Mouse (Mus musculus): ENCODE measurements at regions not wholly inside any gene's neighbourhood (a gene's known extent, or its start where the extent isn't known, plus 50 kb on each side); places are given as distances from the start of the nearest gene placed in this dataset.

DNA sequence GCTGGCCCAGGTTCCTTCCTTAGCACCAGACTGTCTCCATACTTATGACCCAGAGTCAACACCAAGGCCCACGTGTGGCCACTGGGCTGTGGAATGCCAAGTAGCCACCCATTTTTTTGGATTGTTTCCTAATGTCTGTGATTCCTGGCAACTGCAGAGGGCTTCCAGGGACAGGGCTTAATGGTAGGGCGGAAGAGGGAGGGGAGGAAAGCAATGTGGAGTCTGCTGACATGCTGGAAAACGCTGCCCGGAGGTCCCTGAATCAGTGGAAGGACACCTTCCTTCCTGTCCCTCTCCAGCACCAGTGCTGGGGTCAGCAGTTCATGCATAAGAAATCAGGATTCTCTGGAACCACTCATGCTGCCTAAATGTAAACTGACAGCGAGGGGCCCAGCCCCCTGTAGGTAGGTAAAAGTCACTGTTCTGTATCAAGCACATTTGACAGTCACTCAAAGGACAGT, 90.8 kb downstream of the Iyd start:
- H3K4me3 ChIP-seq (replicated peaks): no peak overlapping the region
- no peaks in the 10 kb centered on the region; the same call in 1 of the 2 replicates for H3K4me1 ChIP-seq (replicated peaks)
- H3K4me2 ChIP-seq (replicated peaks): no peak overlapping the region
- H3K9me3 ChIP-seq: no peaks in the 10 kb centered on the region
- H3K9ac ChIP-seq: no peak overlapping the region
- 39% methylated on average over 5 of the region's 5 CpGs for WGBS
- H3K36me3 ChIP-seq: no peaks in the 10 kb centered on the region
- H3K27me3 ChIP-seq (replicated peaks): no peaks in the 10 kb centered on the region
- 0 out of 2 replicates have a peak overlapping the region, but pooled peaks have one; percentile 37 for H3K27ac ChIP-seq
- ATAC-seq: no peak

DNA sequence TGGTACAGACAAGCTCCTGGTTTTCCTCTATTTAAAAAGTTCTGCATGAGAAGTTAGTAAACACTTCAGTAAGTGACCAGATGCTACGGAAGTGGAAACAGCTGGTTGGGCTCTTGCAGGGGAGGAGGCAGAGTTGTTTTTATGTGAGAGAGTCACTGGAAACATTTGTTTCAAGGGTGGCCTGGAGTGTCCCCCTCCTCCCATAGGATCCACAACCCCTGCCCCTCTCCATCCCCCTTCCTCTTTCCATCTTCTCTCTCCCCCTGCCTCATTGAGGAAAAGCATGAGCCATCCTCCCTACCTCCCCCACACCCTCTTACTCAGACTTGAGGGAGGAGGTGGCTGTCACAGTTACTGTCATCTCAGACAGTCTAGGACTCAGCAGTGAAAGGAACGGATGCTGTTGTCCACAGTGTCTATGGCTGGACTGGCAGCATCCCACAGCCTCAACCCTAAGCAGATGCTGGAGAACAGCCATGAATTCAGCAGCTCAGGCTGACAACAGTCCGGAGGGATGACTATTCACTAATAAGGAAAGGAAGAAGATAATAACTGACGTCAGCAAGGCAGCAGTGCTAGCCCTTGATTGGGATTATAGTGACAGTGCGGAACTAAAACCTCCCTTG, 93.9 kb downstream of the Iyd start:
- Histone ChIP-seq H3K9ac (no peak overlapping the region), H3K36me3 (no peaks in the 10 kb centered on the region), H3K27me3 (replicated peaks) (no peaks in the 10 kb centered on the region), H3K27ac (peak overlapping the region; percentile 67), H3K4me2 (replicated peaks) (no peak overlapping the region), H3K4me1 (replicated peaks) (no peaks in the 10 kb centered on the region; the same call in 1 of the 2 replicates), H3K4me3 (replicated peaks) (no peak overlapping the region), H3K9me3 (no peaks in the 10 kb centered on the region)
- WGBS: 31% methylated on average over 5 of the region's 5 CpGs
- peak; percentile 91 for ATAC-seq

DNA sequence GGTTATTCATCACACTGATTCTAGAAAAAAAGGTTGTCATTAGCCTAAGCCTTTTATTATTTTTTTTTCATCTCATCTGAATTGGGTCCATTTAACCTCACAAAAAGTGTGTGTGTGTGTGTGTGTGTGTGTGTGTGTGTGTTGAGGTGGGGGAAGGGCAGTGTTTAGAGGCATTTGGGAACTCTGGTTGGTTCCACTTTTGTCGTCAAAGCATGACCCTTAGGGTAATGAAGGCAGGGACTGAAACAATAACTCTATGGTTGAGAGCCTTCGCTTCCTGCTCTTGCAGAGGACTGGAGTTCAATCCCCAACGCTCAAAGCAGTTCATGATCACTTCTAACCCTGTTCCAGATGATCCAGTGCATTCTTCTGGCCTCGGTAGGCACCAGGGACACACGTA, 96.1 kb upstream of the Plekhg1 start:
- H3K4me1 ChIP-seq (replicated peaks): no peaks in the 10 kb centered on the region
- no peaks in the 10 kb centered on the region for H3K27me3 ChIP-seq (replicated peaks)
- H3K9ac ChIP-seq: no peak overlapping the region
- H3K4me3 ChIP-seq (replicated peaks): no peak overlapping the region
- no peaks in the 10 kb centered on the region for H3K9me3 ChIP-seq
- 84% methylated on average over 5 of the region's 5 CpGs for WGBS
- ATAC-seq: no peak
- no peaks in the 10 kb centered on the region for H3K36me3 ChIP-seq
- no peak overlapping the region for H3K4me2 ChIP-seq (replicated peaks)
- H3K27ac ChIP-seq: no peak overlapping the region

GRCm38 (mm10) chr10:3645030-3645429, 95.1 kb upstream of the Plekhg1 start:
- H3K9me3 ChIP-seq: no peaks in the 10 kb centered on the region
- no peak for ATAC-seq
- H3K9ac ChIP-seq: no peak overlapping the region
- no peak overlapping the region for H3K27ac ChIP-seq
- no peaks in the 10 kb centered on the region for H3K36me3 ChIP-seq
- WGBS: 64% methylated on average over 5 of the region's 5 CpGs
- H3K4me3 ChIP-seq (replicated peaks): no peak overlapping the region
- H3K4me1 ChIP-seq (replicated peaks): no peaks in the 10 kb centered on the region
- H3K4me2 ChIP-seq (replicated peaks): no peak overlapping the region
- H3K27me3 ChIP-seq (replicated peaks): no peaks in the 10 kb centered on the region

- Histone ChIP-seq H3K36me3 (no peaks in the 10 kb centered on the region), H3K9ac (no peak overlapping the region), H3K9me3 (no peaks in the 10 kb centered on the region), H3K27me3 (replicated peaks) (no peaks in the 10 kb centered on the region), H3K4me1 (replicated peaks) (0 out of 2 replicates have a peak, but pooled peaks cover 3% of the 10 kb centered on the region), H3K27ac (no peak overlapping the region), H3K4me2 (replicated peaks) (no peak overlapping the region), H3K4me3 (replicated peaks) (no peak overlapping the region)
- no peak for ATAC-seq
- 56% methylated on average over 6 of the region's 6 CpGs for WGBS
Observed at GRCm38 (mm10) chr10:3646151-3646910, 93.8 kb upstream of the Plekhg1 start.

DNA sequence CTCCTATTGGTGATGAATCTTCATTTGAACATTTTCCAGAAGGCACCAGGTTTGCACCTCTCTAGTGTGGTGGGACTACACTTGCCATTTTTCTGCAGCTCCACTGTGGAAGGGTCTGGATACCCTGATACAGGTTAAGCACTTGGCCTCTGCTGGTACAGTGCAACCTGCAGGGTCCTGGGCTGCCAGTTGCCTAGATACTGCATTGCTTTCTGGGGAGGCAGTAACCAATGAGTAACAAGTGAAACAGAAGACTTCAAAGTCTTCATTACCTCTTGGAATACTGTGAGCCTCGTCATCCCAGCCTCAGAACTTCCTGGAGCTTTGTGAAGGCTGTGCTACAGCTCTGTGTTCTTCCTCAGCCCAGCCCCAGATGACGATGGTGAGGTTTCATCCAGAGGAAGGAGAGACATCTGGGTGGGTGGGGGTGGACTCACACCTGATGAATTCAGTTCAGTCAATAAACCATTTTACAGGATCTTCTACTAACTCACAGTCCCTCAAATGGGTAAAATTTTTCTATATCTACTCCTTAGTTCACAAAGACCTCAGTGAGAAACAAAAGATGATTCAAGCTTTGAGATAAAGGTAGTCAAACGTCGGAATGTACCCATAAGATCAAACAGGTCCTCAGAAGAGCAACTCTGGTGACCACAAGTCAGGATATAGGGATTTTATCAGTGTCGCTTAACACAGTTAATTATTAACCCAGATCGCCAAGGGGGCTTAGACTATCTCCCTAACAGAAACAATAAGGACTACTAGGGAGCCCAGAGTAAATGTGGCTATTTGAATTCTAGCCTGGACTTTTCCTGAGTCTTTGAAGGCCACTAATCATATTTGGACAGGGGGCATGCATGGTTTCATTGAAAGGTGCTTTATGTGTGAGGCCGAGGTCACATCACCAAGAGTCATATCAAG, 92.1 kb upstream of the Plekhg1 start:
- H3K4me2 ChIP-seq (replicated peaks): no peak overlapping the region
- no peaks in the 10 kb centered on the region for H3K9me3 ChIP-seq
- H3K27ac ChIP-seq: no peak overlapping the region
- H3K27me3 ChIP-seq (replicated peaks): no peaks in the 10 kb centered on the region
- no peak overlapping the region for H3K4me3 ChIP-seq (replicated peaks)
- no peaks in the 10 kb centered on the region for H3K36me3 ChIP-seq
- H3K4me1 ChIP-seq (replicated peaks): 0 out of 2 replicates have a peak, but pooled peaks cover 3% of the 10 kb centered on the region
- 45% methylated on average over 7 of the region's 7 CpGs for WGBS
- H3K9ac ChIP-seq: no peak overlapping the region
- peak; percentile 73 for ATAC-seq

DNA sequence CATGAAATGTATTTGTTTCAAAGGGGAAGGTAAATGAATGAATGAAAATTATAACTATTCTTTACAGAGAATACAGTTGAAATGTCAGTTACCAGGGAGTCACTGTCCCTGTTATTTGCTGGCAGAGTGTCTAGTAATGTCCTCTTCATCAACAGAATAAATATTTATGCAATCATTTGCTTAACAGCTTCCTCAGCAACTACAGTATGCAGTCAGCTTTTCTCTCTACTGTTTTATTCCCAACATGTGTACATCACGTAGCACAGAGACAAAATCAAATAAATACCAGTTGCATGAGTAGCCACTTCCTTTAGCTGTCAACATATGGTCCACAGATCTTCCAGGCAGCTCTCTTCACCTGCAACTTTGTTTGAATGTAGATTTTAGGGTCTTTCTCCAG, 90.2 kb upstream of the Plekhg1 start:
- H3K9ac ChIP-seq: no peak overlapping the region
- no peak overlapping the region for H3K4me3 ChIP-seq (replicated peaks)
- no peaks in the 10 kb centered on the region for H3K36me3 ChIP-seq
- WGBS: 34% methylated on average over 1 of the region's 1 CpGs
- 0 out of 2 replicates have a peak, but pooled peaks cover 3% of the 10 kb centered on the region for H3K4me1 ChIP-seq (replicated peaks)
- no peaks in the 10 kb centered on the region for H3K9me3 ChIP-seq
- no peak overlapping the region for H3K27ac ChIP-seq
- no peak for ATAC-seq
- H3K4me2 ChIP-seq (replicated peaks): no peak overlapping the region
- no peaks in the 10 kb centered on the region for H3K27me3 ChIP-seq (replicated peaks)

GRCm38 (mm10) chr10:3650561-3650960, 89.6 kb upstream of the Plekhg1 start:
- no peaks in the 10 kb centered on the region for H3K9me3 ChIP-seq
- no peaks in the 10 kb centered on the region for H3K27me3 ChIP-seq (replicated peaks)
- no peaks in the 10 kb centered on the region for H3K36me3 ChIP-seq
- H3K4me2 ChIP-seq (replicated peaks): no peak overlapping the region
- no peak overlapping the region for H3K9ac ChIP-seq
- 0 out of 2 replicates have a peak, but pooled peaks cover 3% of the 10 kb centered on the region for H3K4me1 ChIP-seq (replicated peaks)
- no peak overlapping the region for H3K4me3 ChIP-seq (replicated peaks)
- ATAC-seq: no peak
- no peak overlapping the region for H3K27ac ChIP-seq
- 71% methylated on average over 6 of the region's 6 CpGs for WGBS

GRCm38 (mm10) chr10:3652522-3652921, 87.6 kb upstream of the Plekhg1 start:
- Histone ChIP-seq H3K36me3 (no peaks in the 10 kb centered on the region), H3K9ac (no peak overlapping the region), H3K4me2 (replicated peaks) (no peak overlapping the region), H3K9me3 (no peaks in the 10 kb centered on the region), H3K27ac (no peak overlapping the region), H3K4me3 (replicated peaks) (no peak overlapping the region), H3K4me1 (replicated peaks) (0 out of 2 replicates have a peak, but pooled peaks cover 3% of the 10 kb centered on the region), H3K27me3 (replicated peaks) (no peaks in the 10 kb centered on the region)
- ATAC-seq: no peak
- 54% methylated on average over 3 of the region's 3 CpGs for WGBS

DNA sequence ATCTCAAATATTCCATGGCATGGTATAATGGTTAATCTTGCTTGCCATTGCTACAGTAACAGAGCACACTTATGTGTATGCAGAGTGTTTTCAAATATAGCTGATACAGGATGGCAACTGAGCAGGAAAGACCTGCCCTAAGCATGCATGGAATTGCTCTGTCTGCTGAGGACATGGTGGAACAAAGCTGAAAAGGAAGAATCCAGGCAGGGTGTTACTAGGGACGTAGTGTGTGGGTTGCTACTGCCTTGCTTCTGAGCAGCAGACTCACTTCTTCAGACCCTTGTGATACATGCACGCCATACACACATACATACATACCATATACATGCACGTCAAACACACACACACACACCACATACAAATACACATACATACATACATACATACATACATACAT, 84.1 kb upstream of the Plekhg1 start:
- Histone ChIP-seq H3K4me2 (replicated peaks) (no peak overlapping the region), H3K9ac (no peak overlapping the region), H3K27me3 (replicated peaks) (no peaks in the 10 kb centered on the region), H3K4me3 (replicated peaks) (no peak overlapping the region), H3K9me3 (no peaks in the 10 kb centered on the region), H3K36me3 (no peaks in the 10 kb centered on the region), H3K27ac (no peak overlapping the region), H3K4me1 (replicated peaks) (no peaks in the 10 kb centered on the region)
- ATAC-seq: no peak
- 90% methylated on average over 3 of the region's 3 CpGs for WGBS

GRCm38 (mm10) chr10:3662156-3662555, 78.0 kb upstream of the Plekhg1 start:
- Histone ChIP-seq H3K27ac (no peak overlapping the region), H3K27me3 (replicated peaks) (no peaks in the 10 kb centered on the region), H3K9ac (no peak overlapping the region), H3K4me2 (replicated peaks) (no peak overlapping the region), H3K36me3 (no peaks in the 10 kb centered on the region), H3K9me3 (no peaks in the 10 kb centered on the region), H3K4me3 (replicated peaks) (no peak overlapping the region), H3K4me1 (replicated peaks) (no peaks in the 10 kb centered on the region)
- no peak for ATAC-seq
- 91% methylated on average over 2 of the region's 2 CpGs for WGBS

DNA sequence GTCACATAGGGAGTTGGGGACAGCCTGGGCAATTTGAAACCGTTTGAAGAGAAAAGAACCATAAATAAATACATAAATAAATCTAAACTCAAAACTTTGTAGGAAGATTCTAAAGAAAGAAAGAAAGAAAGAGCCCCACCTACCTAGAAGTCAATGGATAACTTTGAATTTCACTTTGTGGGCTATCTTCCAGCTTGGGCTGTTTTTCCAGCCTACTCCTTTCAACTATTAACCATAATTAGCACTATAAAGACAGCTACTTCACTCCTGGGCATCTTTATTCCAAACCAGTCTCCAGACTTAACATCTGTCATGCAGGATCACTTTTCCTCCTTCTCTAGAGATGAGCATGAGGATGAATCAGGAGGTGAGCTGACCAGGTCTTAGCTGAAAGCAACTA, 77.6 kb upstream of the Plekhg1 start:
- H3K27me3 ChIP-seq (replicated peaks): no peaks in the 10 kb centered on the region
- ATAC-seq: no peak
- no peak overlapping the region for H3K4me2 ChIP-seq (replicated peaks)
- H3K27ac ChIP-seq: no peak overlapping the region
- no peak overlapping the region for H3K9ac ChIP-seq
- H3K4me1 ChIP-seq (replicated peaks): no peaks in the 10 kb centered on the region
- WGBS: 62% methylated on average over 1 of the region's 1 CpGs
- H3K36me3 ChIP-seq: no peaks in the 10 kb centered on the region
- H3K4me3 ChIP-seq (replicated peaks): no peak overlapping the region
- H3K9me3 ChIP-seq: no peaks in the 10 kb centered on the region
